Mouse (Mus musculus) erythroid progenitor cell, adult 5-6 weeks (primary cell): ENCODE data around the gene Diaph3. TPM values are rescaled to one million over a fixed set of nuclear protein-coding genes. Genes with fewer than 3 reads are reported as not detected.
"Not testable (repeated sequence)": the region's sequence is repeated elsewhere in the genome, so short reads cannot be mapped to it uniquely, and the experiment has no call there.

Source experiments
- ATAC-seq: replicated peaks from 2 replicates; pipeline ENCODE4 v1.8.0; 2016; ENCODE audit warnings: moderate number of reproducible peaks, mild to moderate bottlenecking, moderate TSS enrichment, inconsistent platforms; ENCODE audit not compliant: poor library complexity, low FRiP score, severe bottlenecking
- total RNA-seq, 2 experiments: library from RNA; stranded (forward) in 1 of 2; stranded (reverse) in 1 of 2; fragments of 150-400 nt in 1 of 2; fragments of 186-747, 209-891 nt in 1 of 2; gene quantifications; 2 replicates each; pipeline versions ENCODE4 v1.2.3 to v1.2.4; 2015 to 2017; ENCODE audit warnings: low replicate concordance in 2 of 2

Diaph3 gene
- total RNA-seq, 2 experiments from 2014 or later = 370 to 621 TPM

DNA sequence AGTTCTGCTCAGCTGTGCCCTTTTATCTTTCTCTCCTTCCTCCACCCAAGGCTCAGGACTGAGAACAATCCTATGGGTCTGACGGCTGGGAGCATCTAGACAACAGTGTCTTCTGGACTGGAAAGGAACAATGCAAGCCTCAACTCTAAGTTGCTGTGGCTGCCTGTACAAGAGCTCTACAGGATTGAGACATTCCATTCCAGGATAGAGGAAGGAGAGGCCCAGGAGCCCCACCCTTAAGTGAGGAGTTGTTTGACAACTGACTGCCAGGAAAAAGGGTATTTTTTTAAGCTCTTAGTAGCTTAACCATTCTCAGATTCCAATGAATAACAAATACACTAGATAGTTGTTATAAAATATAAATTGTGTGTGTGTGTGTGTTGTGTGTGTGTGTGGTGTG is 53.0 kb downstream of the Diaph3 start:
- no peak for ATAC-seq

DNA sequence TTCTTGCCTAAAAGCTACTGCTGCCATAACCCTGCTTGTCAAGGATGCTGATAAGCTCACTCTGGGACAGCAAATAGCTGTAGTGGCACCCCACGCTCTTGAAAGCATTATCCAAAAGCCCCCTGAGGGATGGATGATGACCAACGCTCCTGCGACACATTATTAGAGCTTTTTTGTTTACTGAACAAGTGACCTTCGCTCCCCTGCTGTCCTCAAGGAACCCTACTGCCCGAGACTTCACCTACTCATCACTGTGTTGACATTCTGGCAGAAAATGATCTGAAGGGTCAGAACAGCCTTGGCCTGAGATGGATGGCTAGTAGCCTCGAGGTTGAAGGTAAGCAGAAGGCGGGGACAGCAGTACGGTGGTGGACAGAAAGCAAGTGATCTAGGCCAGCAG is 56.1 kb downstream of the Diaph3 start:
- ATAC-seq = not testable (repeated sequence)

DNA sequence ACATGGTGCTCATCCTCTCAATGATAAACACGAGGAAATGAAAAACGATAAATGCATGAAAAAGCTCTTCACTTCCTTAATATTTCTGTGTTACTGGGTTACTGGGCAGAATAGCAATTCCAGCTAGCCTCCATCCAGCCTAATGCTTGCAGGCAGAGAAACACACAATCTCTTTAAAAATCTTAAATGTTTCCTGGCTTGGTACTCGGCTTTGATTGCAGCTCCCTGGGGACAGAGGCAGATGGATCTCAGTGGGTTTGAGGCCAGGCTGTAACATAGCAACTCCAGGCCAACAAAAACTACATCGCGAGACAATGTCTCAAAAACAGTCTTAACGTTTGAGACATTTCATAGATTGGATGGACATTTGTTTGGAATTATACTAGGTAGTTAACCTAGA is 57.1 kb downstream of the Diaph3 start:
- no peak for ATAC-seq

DNA sequence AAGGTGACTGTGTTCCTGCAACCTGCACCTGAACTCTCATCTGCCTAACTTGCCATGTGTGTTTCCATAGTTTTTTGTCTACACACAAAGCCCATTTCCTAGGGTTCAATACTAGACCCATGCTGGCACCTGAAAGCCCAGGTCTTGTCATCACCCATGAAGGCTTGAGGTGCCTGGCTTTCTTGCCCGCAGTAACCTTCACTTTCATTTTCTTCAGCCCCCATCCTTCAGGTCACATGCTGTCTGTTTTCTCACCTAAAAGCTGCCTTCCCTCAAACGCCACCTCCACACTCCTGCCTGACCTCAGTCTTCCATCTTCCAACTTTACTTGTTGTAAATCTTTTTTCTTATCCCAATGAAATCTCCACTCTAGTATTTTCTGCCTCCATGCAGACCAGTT is 61.3 kb downstream of the Diaph3 start:
- no peak for ATAC-seq

DNA sequence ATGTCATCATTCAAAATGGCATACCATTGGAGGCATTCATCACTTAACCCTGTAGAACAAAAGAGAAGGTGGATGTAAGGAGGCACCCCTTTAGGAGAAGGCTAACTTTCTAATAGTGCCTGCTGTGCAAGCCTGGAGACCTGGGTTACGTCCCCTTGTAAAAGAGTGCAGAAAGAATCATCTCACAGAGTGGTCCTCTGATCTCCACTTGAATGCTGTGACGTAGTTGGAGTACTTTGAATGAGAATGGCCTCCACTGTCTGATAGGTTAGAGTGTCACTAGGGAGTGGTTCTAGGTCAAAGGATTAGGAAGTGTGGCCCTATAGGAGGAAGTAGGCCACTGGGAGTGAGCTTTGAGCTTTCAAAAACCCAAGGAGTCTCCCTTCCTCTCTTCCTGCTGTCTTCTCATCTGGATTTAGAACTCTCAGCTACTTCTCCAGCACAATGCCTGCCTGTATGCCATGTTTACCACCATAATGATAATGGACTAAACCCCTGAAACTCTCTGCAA is 66.0 kb downstream of the Diaph3 start:
- no peak for ATAC-seq

DNA sequence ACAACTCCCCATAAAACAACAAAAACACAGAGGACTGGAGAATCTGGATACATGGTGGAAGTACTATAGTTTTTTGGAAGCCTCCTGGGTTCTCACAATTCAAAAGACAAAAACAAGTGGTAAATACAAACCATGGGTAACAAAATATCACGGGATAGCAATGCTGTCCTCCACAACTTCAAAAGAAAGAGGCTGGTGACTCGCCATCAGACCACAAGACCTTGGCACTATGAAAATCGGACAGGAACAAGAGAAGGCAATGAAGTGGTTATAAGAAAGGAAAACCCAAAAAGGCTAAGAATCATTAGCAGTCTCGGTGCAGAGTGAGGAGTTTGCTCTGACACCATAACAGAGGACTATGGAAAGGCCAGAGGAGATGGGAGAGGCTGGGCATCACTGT is 76.8 kb downstream of the Diaph3 start:
- ATAC-seq = no peak

DNA sequence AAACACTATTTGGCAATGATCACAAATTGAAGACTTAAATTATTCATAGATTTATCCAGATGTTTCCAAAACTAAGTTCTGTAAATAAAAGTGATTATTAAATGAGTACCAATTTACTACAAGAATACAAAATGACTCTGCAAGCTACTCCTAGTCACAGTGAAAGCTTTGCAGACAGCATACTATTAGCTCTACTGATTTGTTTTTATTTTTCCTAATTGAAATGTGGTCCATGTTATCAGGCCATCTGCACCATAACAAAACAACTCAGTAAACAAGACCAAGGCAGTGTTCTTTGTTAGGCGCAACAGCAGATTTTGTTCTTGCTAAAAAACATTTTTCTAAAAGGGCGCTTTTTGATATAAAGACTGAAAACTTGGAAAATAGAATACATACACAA is 84.9 kb downstream of the Diaph3 start:
- no peak for ATAC-seq

DNA sequence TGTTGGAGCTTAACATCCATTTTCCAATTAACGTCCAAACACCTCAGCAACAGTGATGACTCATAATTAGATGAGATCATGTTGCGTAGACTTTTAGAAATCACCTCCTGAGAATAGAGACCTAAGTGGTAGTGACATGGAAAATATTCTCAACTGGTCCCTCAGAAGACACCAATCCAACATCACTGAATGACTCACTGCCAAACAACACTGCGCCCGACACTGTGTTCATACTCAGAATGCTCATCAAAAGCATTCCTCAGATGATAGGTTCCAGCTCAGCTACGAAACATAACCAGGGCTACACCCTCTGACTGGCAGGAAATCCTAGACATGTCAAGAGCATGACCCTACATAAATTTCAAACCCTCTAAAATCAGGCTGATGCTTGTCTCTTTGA is 89.8 kb downstream of the Diaph3 start:
- no peak for ATAC-seq

DNA sequence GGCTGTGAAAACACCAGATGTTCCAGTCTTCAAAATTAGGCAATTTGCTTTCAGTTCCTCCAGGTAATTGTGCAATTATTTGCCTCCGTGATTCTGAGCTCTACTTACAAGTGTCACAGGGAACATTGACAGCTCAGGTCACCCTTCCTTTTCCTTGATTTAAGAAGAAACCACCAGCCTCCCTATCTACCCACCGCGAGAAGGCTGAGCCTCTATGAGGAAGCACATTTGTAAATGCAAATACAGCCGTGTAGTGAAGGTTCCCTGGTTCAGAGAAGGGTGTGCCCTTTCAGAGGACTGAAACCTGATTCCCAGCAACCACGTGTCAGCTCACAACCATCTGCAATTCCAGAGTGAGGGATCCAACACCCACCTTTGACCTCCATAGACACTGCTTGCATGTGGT is 96.6 kb downstream of the Diaph3 start:
- ATAC-seq = no peak

DNA sequence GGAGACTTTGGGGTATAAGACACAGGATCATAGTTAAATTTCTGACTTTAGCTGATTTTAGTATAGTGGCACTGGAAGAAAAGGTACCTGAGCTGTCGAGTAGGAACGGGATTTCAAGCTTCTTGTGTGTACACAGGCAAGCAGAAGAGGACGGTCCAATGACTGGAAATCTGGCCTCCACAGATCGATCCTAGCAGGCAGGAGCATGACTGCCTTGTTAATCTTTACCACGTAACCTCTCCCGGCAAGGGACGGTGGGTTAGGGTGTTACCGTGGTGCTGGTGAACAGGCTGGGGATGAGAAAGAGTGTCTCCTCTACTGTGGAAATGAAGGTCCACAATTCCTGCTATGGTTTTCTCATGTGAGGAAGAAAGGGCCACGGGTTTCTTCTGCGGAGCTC is 120.8 kb downstream of the Diaph3 start:
- ATAC-seq = no peak

DNA sequence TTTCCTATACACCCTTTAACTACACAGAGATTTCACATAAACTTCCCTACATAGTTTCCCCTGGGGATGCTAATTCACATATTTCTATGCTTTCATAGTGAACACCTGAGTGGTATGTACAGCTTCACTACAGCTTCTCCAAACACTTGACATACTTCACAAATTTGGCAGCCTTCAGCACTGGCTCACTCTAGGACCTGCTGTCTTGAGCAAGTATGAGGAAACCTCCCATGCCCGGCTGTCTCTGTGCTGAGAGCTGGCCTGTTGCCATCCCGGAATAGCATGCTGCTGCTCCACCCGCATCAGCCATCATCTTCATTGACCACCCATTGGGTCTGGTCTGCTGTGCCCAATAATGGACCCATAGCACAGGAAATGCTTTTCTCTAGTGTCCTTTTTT is 121.3 kb downstream of the Diaph3 start:
- ATAC-seq = no peak

DNA sequence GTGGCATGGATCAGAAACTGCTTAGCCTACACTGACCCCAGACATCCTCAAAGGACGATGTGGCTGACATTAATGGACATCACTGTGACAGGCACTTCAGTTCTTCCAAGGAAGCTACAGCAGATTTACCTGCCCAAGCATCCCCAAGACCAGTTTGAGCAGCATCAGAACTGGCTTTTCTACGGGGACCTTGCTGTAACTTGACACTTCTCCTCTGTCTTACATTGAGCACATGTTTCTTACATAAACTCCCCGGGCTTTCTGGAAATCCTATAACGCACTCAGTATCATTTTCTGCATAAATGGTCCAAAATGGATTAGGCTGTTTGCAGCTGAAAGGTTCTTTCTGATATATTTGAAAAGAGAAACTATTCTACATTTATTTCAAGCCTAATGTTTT is 143.7 kb downstream of the Diaph3 start:
- ATAC-seq = no peak

DNA sequence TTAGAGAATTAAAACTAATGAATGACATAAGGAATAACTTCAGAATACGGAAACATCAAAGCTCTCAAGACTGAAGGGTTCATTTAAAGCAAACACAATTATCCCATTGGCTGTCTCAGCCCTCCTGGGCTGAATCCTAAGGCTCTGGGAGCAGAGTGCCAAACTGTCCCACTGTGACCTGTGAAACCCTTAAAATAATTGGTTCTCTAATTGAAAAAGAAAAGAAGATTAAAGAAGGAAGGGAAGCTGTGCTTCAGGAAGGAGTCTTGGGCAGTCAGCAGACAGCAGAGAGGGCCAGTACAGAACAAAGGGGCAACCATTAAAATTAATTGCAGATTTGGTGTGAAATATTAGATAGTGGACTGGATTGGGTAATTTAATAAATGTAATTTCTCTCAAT is 189.9 kb downstream of the Diaph3 start:
- ATAC-seq = no peak

DNA sequence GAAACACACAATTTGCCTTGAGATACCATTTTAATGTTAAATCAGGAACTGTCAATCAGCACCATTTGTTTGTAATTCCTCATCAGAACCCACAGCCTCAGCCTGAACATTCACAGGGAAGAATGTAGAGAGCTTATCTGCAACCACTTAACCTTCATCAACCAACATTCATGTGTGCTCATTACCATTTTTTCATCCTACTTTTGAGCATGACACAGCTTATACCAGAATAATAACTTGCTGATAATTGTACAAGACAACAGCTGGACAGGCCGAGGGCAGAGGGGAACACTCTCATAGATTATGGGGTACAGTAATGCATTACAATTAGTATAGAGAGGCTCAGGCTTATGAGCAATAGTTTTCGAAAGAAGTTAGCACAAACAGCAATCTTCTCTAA is 203.1 kb downstream of the Diaph3 start:
- ATAC-seq = no peak

DNA sequence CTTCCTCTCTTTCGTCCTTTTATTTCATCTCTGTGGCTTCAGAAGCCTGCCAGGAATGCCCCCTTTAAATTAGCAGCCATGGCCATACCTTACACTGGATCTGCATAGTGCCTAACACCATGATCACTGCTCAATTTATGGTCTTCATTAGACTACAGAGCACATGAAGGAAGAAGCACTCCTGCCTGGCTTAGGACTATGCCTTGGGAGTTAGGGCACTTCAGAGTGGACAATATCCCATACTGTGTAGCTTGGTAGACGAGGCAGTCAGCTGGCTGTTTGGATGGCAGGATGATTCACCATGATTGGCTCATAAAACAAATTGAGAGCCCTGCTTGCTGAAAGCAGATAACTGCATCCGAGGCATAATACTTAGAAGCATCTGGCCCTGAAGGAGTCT is 204.6 kb downstream of the Diaph3 start:
- ATAC-seq = no peak

DNA sequence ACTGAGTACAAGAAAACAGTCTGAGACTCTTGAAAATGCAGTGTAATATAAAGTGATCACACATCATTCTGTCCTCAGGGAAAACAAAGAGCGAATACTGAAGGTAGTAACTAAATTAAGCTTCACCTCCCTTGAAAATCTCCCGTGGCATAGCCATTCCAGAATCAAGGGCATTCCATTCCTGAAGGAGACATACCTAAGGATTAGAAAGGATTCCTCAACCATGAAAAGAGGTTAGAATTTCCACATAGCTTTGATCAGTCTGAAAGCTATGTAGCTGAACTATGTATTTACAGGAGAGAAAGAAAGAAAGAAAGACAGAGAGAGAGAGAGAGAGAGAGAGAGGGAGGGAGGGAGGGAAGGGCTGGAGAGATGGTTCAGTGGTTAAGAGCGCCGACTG is 210.3 kb downstream of the Diaph3 start:
- no peak for ATAC-seq

DNA sequence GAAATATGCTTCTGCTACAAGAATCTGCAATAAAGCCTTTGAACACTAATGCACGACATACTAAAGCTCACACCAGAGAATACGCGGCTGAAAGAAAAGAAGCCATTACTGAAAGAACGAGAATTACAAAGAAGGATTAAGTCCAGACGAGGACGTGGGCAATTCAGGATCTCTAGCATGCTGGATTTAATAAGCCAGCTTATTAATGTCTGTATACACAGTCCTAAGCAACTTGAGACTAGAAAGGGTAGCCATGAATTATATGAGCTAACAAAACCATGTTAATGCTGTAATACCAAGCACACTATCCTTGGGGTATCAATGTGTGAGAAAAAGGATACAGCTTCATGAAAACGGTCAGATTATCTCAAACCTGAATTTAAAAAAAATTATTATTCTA is 214.2 kb downstream of the Diaph3 start:
- ATAC-seq = no peak

DNA sequence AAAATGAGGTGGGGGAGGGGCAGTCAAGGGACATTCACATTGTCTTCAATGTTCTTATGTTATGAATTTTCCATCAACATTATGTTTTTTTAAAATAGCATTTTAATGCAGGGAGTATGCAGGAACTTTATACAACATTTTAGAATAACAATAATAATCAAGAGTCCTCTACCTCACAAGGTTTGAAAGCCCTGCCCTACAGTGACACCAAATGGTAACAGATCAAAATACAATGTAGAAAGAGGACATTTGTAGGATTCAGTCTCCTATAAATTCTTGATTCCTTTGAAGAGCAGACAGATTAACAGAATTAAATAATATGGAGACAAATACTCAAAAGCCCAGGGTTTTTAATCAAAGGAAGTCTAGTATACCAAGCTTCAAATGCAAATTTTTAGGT is 242.1 kb downstream of the Diaph3 start:
- no peak for ATAC-seq

DNA sequence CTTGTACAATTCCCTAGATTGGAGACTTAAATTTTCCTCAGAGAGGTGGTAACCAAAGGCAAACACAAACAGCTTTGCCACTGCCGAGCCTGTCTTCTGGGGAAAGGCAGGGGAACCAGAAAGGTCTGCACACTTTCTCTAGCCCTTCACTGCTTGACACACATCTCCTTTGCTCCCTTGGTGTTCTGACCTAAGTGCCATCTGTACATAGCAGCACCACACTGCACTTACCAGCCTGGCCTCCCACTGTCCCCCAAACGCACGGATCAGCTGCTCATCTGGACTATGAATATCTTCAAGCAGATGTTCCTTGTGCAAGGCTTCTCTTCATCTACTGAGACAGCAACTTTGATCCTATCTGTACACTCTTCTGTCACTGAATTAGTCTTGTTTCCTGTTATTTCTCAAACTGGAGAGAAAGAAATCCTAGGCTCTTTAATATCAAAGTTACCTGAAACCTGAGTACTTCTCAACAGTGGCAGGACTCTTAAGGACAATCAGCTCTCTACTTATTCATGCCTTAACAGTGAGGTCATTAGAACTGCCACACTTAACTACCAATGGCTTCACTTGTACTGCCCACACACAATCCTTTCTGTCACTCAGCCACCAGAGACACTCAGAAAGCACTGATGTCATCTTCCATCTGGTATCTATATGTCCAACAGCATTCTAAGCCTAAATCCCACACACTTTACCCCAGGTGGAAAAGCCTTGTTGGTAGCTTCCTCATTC is 251.8 kb downstream of the Diaph3 start:
- ATAC-seq = no peak

DNA sequence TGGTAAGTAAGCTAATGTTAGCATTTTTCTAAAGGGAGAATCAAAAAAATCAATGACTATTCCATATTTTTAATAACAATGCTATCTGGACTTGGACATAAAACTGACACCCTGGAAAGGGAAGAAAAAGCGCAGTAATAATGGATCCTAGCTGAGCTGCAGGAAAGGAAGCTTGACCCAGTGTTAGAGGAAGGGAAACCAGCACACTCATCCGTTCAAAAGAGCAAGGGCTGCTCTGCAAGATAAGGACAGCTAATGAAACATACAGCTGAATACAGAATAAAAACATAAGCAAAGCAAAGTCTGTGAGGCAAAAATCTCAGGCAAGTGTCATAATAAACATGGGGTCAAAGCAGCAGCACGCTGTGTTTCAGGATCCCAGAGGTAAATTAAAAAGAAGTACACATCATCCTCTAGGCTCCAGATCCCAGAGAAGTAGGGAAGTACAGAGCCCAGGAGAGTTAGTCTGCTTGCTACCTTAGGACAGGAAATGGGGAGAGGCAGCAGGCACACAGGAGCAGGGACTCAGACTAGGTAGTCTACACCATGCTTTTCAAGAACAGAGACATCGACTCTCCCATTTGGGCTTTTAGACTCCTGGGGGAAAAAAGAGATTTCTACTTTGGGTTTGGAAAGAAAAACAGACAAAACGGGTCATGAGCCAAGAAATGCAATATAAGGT is 255.5 kb downstream of the Diaph3 start:
- no peak for ATAC-seq

DNA sequence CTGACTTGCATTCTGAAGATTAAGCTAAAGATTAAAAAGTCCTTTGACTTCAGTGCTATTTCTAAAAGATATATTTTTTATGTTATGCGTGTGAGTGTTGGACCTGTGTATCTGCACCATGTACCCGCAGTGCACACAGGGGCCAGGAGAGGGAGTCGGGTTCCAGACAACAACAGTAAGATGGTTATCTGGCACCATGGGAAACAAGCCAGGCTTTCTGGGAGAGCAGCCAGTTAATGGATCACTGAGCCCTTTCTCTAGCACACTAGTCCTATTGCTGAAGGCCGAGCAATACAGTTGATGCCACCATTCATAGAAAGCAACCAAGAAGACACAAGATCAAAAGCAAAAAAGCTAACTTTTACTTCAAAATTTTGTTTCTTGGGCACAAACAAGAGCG is 271.5 kb downstream of the Diaph3 start:
- no peak for ATAC-seq

DNA sequence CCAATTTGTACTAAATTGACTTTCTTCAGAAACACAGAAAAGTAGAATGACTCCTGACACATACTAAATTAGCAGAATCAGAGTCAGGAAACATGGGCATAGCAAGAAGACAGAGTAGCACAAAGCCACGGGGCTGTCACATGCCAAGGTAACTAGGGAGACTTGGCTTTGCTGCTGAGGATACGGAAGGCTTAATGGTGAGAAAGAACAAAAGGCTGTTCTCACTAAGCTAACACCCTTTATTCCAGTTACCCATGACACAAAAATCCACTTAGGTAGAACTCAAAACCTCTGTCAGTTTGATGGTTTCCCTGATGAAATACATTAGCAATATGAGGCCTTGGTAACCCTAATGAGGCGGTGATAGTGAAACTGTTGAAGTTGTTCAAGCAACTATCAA is 273.9 kb downstream of the Diaph3 start:
- no peak for ATAC-seq
